Mouse (Mus musculus) monocyte, adult 2 months (primary cell): ENCODE results near the gene Gabrr3.

Experiments used
- DNase-seq, 2 experiments: peaks; one replicate each; pipeline ENCODE4 v3.0.0; 2022; ENCODE audit warnings: low spot score in 2 of 2, low read depth in 1 of 2

Gabrr3 gene

GRCm38 (mm10) chr16:59469846-59470245 is 62.7 kb downstream of the Gabrr3 start:
- DNase-seq, result no peak

GRCm38 (mm10) chr16:59471637-59472278 is 64.6 kb downstream of the Gabrr3 start, which contains the start of gene Riox2:
Gene Riox2, plus strand, starts transcription at chr16:59471775.
- peak; percentile 56 to 81 for DNase-seq

- DNase-seq, result no peak
Observed at GRCm38 (mm10) chr16:59472546-59472945, 65.4 kb downstream of the Gabrr3 start.

GRCm38 (mm10) chr16:59474788-59475187 is 67.7 kb downstream of the Gabrr3 start:
- peak in 1 of 2 experiments; percentile 11 for DNase-seq

GRCm38 (mm10) chr16:59477955-59478354 is 70.8 kb downstream of the Gabrr3 start:
- DNase-seq, result no peak

GRCm38 (mm10) chr16:59487239-59487638 is 80.1 kb downstream of the Gabrr3 start:
- DNase-seq, result no peak

GRCm38 (mm10) chr16:59487975-59488548 is 80.9 kb downstream of the Gabrr3 start:
- DNase-seq, result no peak

GRCm38 (mm10) chr16:59493199-59493598 is 86.1 kb downstream of the Gabrr3 start:
- DNase-seq, result no peak

- no peak for DNase-seq
Observed at GRCm38 (mm10) chr16:59497947-59498346, 90.8 kb downstream of the Gabrr3 start.

GRCm38 (mm10) chr16:59499180-59499579 is 92.0 kb downstream of the Gabrr3 start:
- no peak for DNase-seq

GRCm38 (mm10) chr16:59509830-59510229 is 102.7 kb downstream of the Gabrr3 start:
- no peak for DNase-seq
